Mouse (Mus musculus): ENCODE measurements around the gene Gadd45b. TPM values are rescaled to one million over a fixed set of nuclear protein-coding genes. Genes with fewer than 3 reads are reported as not detected.

The Gadd45b gene
- total RNA-seq (2015; ENCODE audit: low replicate concordance) (2.3 and 10.6 TPM in 2 replicates), total RNA-seq (2017; ENCODE audit: low replicate concordance) (3.2 and 4.9 TPM in 2 replicates)

GRCm38 (mm10) chr10:80929299-80930226 lies at the start of gene Gadd45b:
Gene Gadd45b, plus strand, starts transcription at chr10:80930073.
- peak; percentile 95 for ATAC-seq (replicated peaks; ENCODE audit: low FRiP score, poor library complexity, severe bottlenecking)

GRCm38 (mm10) chr10:80880131-80880641 lies 49.7 kb upstream of the Gadd45b start:
- peak; percentile 72 for ATAC-seq (replicated peaks; ENCODE audit: low FRiP score, poor library complexity, severe bottlenecking)

GRCm38 (mm10) chr10:80880901-80881300 lies 49.0 kb upstream of the Gadd45b start:
- no peak for ATAC-seq (replicated peaks; ENCODE audit: low FRiP score, poor library complexity, severe bottlenecking)

- ATAC-seq (replicated peaks; ENCODE audit: low FRiP score, poor library complexity, severe bottlenecking), result peak; percentile 53
These were observed 48.6 kb upstream of the Gadd45b start for GRCm38 (mm10) chr10:80881301-80881700.

GRCm38 (mm10) chr10:80887181-80887580 lies 42.7 kb upstream of the Gadd45b start:
- ATAC-seq (replicated peaks; ENCODE audit: low FRiP score, poor library complexity, severe bottlenecking), result peak; percentile 41; the same call in 1 of the 2 replicates

- ATAC-seq (replicated peaks; ENCODE audit: low FRiP score, poor library complexity, severe bottlenecking), result no peak
These were observed 34.8 kb upstream of the Gadd45b start for GRCm38 (mm10) chr10:80895100-80895499.

- no peak for ATAC-seq (replicated peaks; ENCODE audit: low FRiP score, poor library complexity, severe bottlenecking)
These were observed 34.2 kb upstream of the Gadd45b start for GRCm38 (mm10) chr10:80895697-80896096.

GRCm38 (mm10) chr10:80896581-80897485 lies 33.0 kb upstream of the Gadd45b start:
- ATAC-seq (replicated peaks; ENCODE audit: low FRiP score, poor library complexity, severe bottlenecking), result no peak

GRCm38 (mm10) chr10:80897861-80898510 lies 31.9 kb upstream of the Gadd45b start:
- ATAC-seq (replicated peaks; ENCODE audit: low FRiP score, poor library complexity, severe bottlenecking), result no peak

GRCm38 (mm10) chr10:80899074-80899473 lies 30.8 kb upstream of the Gadd45b start:
- ATAC-seq (replicated peaks; ENCODE audit: low FRiP score, poor library complexity, severe bottlenecking), result no peak

- ATAC-seq (replicated peaks; ENCODE audit: low FRiP score, poor library complexity, severe bottlenecking), result peak; percentile 5
These were observed 30.1 kb upstream of the Gadd45b start for GRCm38 (mm10) chr10:80899591-80900317.

GRCm38 (mm10) chr10:80900318-80901247 lies 29.3 kb upstream of the Gadd45b start, which contains the start of gene Timm13:
Gene Timm13, minus strand, starts transcription at chr10:80900969.
- peak; percentile 85 for ATAC-seq (replicated peaks; ENCODE audit: low FRiP score, poor library complexity, severe bottlenecking)

GRCm38 (mm10) chr10:80901409-80902272 lies 28.2 kb upstream of the Gadd45b start:
- ATAC-seq (replicated peaks; ENCODE audit: low FRiP score, poor library complexity, severe bottlenecking), result no peak

- ATAC-seq (replicated peaks; ENCODE audit: low FRiP score, poor library complexity, severe bottlenecking), result no peak
These were observed 27.5 kb upstream of the Gadd45b start for GRCm38 (mm10) chr10:80902273-80902940.

- ATAC-seq (replicated peaks; ENCODE audit: low FRiP score, poor library complexity, severe bottlenecking), result no peak
These were observed 26.6 kb upstream of the Gadd45b start for GRCm38 (mm10) chr10:80903282-80903681.

GRCm38 (mm10) chr10:80904004-80904693 lies 25.7 kb upstream of the Gadd45b start:
- no peak for ATAC-seq (replicated peaks; ENCODE audit: low FRiP score, poor library complexity, severe bottlenecking)

All from erythroblast, adult 5-6 weeks (primary cell).